ENCODE assay signal across 18 mouse cellular contexts in genomic region chr13:24771482-24771881, GRCm38 (mm10). TPM values are rescaled to one million over a fixed set of nuclear protein-coding genes. Genes with fewer than 3 reads are reported as not detected.
DNase-seq lines count a peak whose midpoint lies in the region; TF ChIP-seq lines count a peak whose summit lies in the region.
"Not testable (repeated sequence)": the region's sequence is repeated elsewhere in the genome, so short reads cannot be mapped to it uniquely, and the experiment has no call there.
"Had no signal": no experiment of that assay in that cellular context is flagged by ENCODE, and none has a peak within 500 bp of the region (broad histone marks: within the 10 kb centered on the region; RNA-seq: fewer than 3 reads in every experiment).

No protein-coding gene starts in this region.

- TF ChIP-seq POLR2A in MEL (IDR thresholded peaks at IDR 0.05; ENCODE audit: control insufficient read depth in 1 of 2, insufficient read depth in 1 of 2, low read depth in 1 of 2, low read length in 2 of 2, poor library complexity in 1 of 2) = peak in 1 of 2 experiments; percentile 66; a peak in 2 of 4 replicates

- not testable (repeated sequence) for H3K4me1 ChIP-seq in MEL (ENCODE audit: control insufficient read depth in 1 of 2, insufficient read depth in 2 of 2, low read length in 2 of 2)

- H3K9ac ChIP-seq in MEL (ENCODE audit: control insufficient read depth, low read depth, low read length, poor library complexity, severe bottlenecking) = not testable (repeated sequence)

- TF ChIP-seq RAD21 in MEL (IDR thresholded peaks at IDR 0.05; ENCODE audit: low read depth, low read length) = not testable (repeated sequence)

- TF ChIP-seq EP300 in MEL (IDR thresholded peaks at IDR 0.05; ENCODE audit: low read depth in 1 of 2, low read length in 2 of 2) = not testable (repeated sequence)

- H3K79me2 ChIP-seq in MEL (ENCODE audit: control insufficient read depth, insufficient read depth, low read length, poor library complexity) = not testable (repeated sequence)

- DNase-seq in 3134 (ENCODE audit: extremely low read depth, insufficient read length, low spot score) (peak; percentile 37), MEL (ENCODE audit: low read depth, low spot score) (peak; percentile 55)
- DNase-seq in heart, adult 11 months = peak; percentile 37

- H3K27me3 ChIP-seq in MEL (ENCODE audit: control insufficient read depth in 1 of 2, insufficient read depth in 2 of 2, low read length in 2 of 2) = not testable (repeated sequence)

- not testable (repeated sequence) for H3K27ac ChIP-seq in MEL (ENCODE audit: control insufficient read depth, low read depth, low read length)

- not testable (repeated sequence) for H3K36me3 ChIP-seq in MEL (ENCODE audit: control insufficient read depth in 1 of 2, insufficient read depth in 2 of 2, low read length in 2 of 2)

- not testable (repeated sequence) for H3K4me3 ChIP-seq in MEL (ENCODE audit: control insufficient read depth in 1 of 2, insufficient read depth in 1 of 2, low read depth in 2 of 2, low read length in 2 of 2)

- H3K9me3 ChIP-seq in MEL (replicated peaks; ENCODE audit: insufficient read depth, low read length) = not testable (repeated sequence)

- TF ChIP-seq CTCF in MEL (IDR thresholded peaks at IDR 0.05 in 2 of 3, conservative IDR thresholded peaks at IDR 0.05 in 1 of 3; ENCODE audit: control insufficient read depth in 1 of 3, insufficient read depth in 1 of 3, low read depth in 2 of 3, low read length in 3 of 3, poor library complexity in 1 of 3, severe bottlenecking in 1 of 3) = not testable (repeated sequence)

TF ChIP-seq in MEL, 35 proteins besides CTCF, POLR2A, EP300 and RAD21:
- TF ChIP-seq TBP (IDR thresholded peaks at IDR 0.05; ENCODE audit: low read depth, low read length) (peak; percentile 92), NELFE (IDR thresholded peaks at IDR 0.05; ENCODE audit: low read depth, low read length) (peak; percentile 54), ZMIZ1 (IDR thresholded peaks at IDR 0.05; ENCODE audit: low read depth, low read length) (peak; percentile 79)

RNA-seq across cellular contexts. Expression of gene Gmnn, which starts 9.8 kb away (rescaled TPM):
- 119 and 127 TPM in 2 replicates for total RNA-seq in MEL (2012; rRNA removed)
- polyA plus RNA-seq in MEL (2012; ENCODE audit: insufficient read depth in 1 of 2, insufficient read length in 2 of 2, low read depth in 1 of 2, low replicate concordance in 2 of 2, missing spikeins in 1 of 2) = 100 to 1,000 TPM; 129 to 155 TPM
- polyA plus RNA-seq: adrenal gland, adult 2 months had no signal

RNA-seq across cellular contexts. Expression of gene BC005537, which starts 30.0 kb away (rescaled TPM):
- 32.7 and 39.5 TPM in 2 replicates for total RNA-seq in MEL (2012; rRNA removed)
- polyA plus RNA-seq in MEL (2012; ENCODE audit: insufficient read depth in 1 of 2, insufficient read length in 2 of 2, low read depth in 1 of 2, low replicate concordance in 2 of 2, missing spikeins in 1 of 2) = 10 to 100 TPM; 48.8 to 62.6 TPM

RNA-seq across cellular contexts. Expression of gene Armh2, which starts 30.4 kb away (rescaled TPM):
- total RNA-seq in MEL (2012; rRNA removed) = not detected in 2 replicates
- under 1 TPM in 1 of 2 experiments, not detected in 1; 0.19 TPM for polyA plus RNA-seq in MEL (2012; ENCODE audit: insufficient read depth in 1 of 2, insufficient read length in 2 of 2, low read depth in 1 of 2, low replicate concordance in 2 of 2, missing spikeins in 1 of 2)
- total RNA-seq: adrenal gland, adult 18-20 months; adrenal gland, adult 2 months; adrenal gland, adult 8-10 months; adrenal gland, postnatal 10 days; adrenal gland, postnatal 14 days; adrenal gland, postnatal 25 days; adrenal gland, postnatal 36 days; adrenal gland, postnatal 4 days; CH12.LX; ES-E14 had no signal
- polyA plus RNA-seq: activated CD4-positive, CD25-positive, alpha-beta regulatory T cell, adult 4 months; adrenal gland, adult 2 months; C2C12; cerebellum, adult 2 months; G1E; Patski had no signal

RNA-seq across cellular contexts. Expression of gene Acot13, which starts 59.9 kb away (rescaled TPM):
- 45.7 and 51.8 TPM in 2 replicates for total RNA-seq in MEL (2012; rRNA removed)
- 10 to 100 TPM in 1 of 2 experiments, not detected in 1; 57.3 TPM for polyA plus RNA-seq in MEL (2012; ENCODE audit: insufficient read depth in 1 of 2, insufficient read length in 2 of 2, low read depth in 1 of 2, low replicate concordance in 2 of 2, missing spikeins in 1 of 2)

RNA-seq across cellular contexts. Expression of gene Tdp2, which starts 60.0 kb away (rescaled TPM):
- total RNA-seq in MEL (2012; rRNA removed) = 33.1 and 36.9 TPM in 2 replicates
- polyA plus RNA-seq in MEL (2012; ENCODE audit: insufficient read depth in 1 of 2, insufficient read length in 2 of 2, low read depth in 1 of 2, low replicate concordance in 2 of 2, missing spikeins in 1 of 2) = 10 to 100 TPM in 1 of 2 experiments, not detected in 1; 45.3 TPM
